Mouse (Mus musculus) adrenal gland, postnatal 14 days (tissue): Measurements from ENCODE around the gene Sirt2. TPM values are rescaled to one million over a fixed set of nuclear protein-coding genes. Genes with fewer than 3 reads are reported as not detected.

Source experiments
- DNase-seq: peaks from one replicate; pipeline ENCODE4 v3.0.0; 2021; ENCODE audit warnings: mixed read lengths
- total RNA-seq: library from RNA; stranded (reverse); gene quantifications from 2 replicates; pipeline ENCODE4 v1.2.3, GENCODE M21; 2021

Sirt2 gene
- total RNA-seq, 1 experiment from 2014 or later = 66.5 TPM

- no peak for DNase-seq
Observed at GRCm38 (mm10) chr7:28833723-28834347, 67.3 kb downstream of the Sirt2 start, which contains the start of gene Lgals4. Lgals4 (plus strand) TSS chr7:28833854.

DNA sequence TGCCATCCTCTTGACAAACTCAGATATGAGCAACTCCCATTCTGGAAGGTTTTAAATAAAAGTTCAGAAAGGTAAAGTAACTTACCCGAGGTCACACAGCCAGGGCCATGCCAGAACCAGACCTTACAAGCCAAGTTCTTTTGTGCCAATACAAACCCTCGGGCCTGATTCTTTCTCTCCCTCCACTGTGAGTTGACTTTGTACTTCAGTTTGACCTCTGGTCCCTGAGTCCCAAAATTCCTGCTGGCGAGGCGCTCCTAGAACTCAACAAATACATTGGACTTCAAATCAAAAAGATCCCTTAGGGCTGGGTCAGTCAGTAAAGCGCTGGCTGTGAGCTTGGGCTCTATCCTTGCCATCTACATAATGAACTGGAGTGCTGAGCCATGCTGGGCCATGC lies 70.4 kb downstream of the Sirt2 start:
- no peak for DNase-seq

Other genes starting within 250 kb of the Sirt2 start
- gene Ifnl3, start 243.9 kb upstream of the Sirt2 start, total RNA-seq = not detected in 2 replicates
- gene Sycn, start 225.8 kb upstream of the Sirt2 start, total RNA-seq = not detected in 2 replicates
- 0.41 TPM in 1 of 2 replicates, not detected in the other for gene Nccrp1, start 219.5 kb upstream of the Sirt2 start, total RNA-seq
- 52.3 and 56.3 TPM in 2 replicates for gene Samd4b, start 168.6 kb upstream of the Sirt2 start, total RNA-seq
- 22.0 and 25.6 TPM in 2 replicates for gene Pak4, start 168.6 kb upstream of the Sirt2 start, total RNA-seq
- gene Acp7, start 135.4 kb upstream of the Sirt2 start, total RNA-seq = not detected in 2 replicates
- 0.63 and 2.6 TPM in 2 replicates for gene Fbxo27, start 73.9 kb upstream of the Sirt2 start, total RNA-seq
- gene Fbxo17, start 49.9 kb upstream of the Sirt2 start, total RNA-seq = 2.3 and 4.4 TPM in 2 replicates
- gene Mrps12, start 24.9 kb upstream of the Sirt2 start, total RNA-seq = 82.1 and 82.9 TPM in 2 replicates
- 17.6 and 18.9 TPM in 2 replicates for gene Sars2, start 24.7 kb upstream of the Sirt2 start, total RNA-seq
- gene Ccer2, start 10.6 kb upstream of the Sirt2 start, total RNA-seq = not detected in 2 replicates
- gene Nfkbib, start 777 bp downstream of the Sirt2 start, total RNA-seq = 38.5 and 43.0 TPM in 2 replicates
- gene Rinl, start 22.2 kb downstream of the Sirt2 start, total RNA-seq = 3.1 and 7.3 TPM in 2 replicates
- gene Hnrnpl, start 41.8 kb downstream of the Sirt2 start, total RNA-seq = 423 and 480 TPM in 2 replicates
- gene Ech1, start 58.5 kb downstream of the Sirt2 start, total RNA-seq = 1,138 and 1,196 TPM in 2 replicates
- 18.7 and 32.4 TPM in 2 replicates for gene Lgals4, start 67.1 kb downstream of the Sirt2 start, total RNA-seq
- gene Lgals7, start 97.1 kb downstream of the Sirt2 start, total RNA-seq = 1.1 TPM in 1 of 2 replicates, not detected in the other
- 0.19 and 0.60 TPM in 2 replicates for gene Capn12, start 114.7 kb downstream of the Sirt2 start, total RNA-seq
- 271 and 282 TPM in 2 replicates for gene Actn4, start 195.6 kb downstream of the Sirt2 start, total RNA-seq
- 233 and 240 TPM in 2 replicates for gene Eif3k, start 215.1 kb downstream of the Sirt2 start, total RNA-seq
- 1.8 and 7.9 TPM in 2 replicates for gene Map4k1, start 215.3 kb downstream of the Sirt2 start, total RNA-seq